Mouse (Mus musculus): ENCODE results near the gene Fam193a.

Gene Fam193a

GRCm38 (mm10) chr5:34524511-34524910 is 154.8 kb downstream of the Fam193a start:
- no peak for DNase-seq

- DNase-seq, result peak; percentile 98
Measured at GRCm38 (mm10) chr5:34525663-34526476, 156.1 kb downstream of the Fam193a start, which contains the start of gene Sh3bp2. Gene Sh3bp2 (plus strand): TSS chr5:34525838.

DNA sequence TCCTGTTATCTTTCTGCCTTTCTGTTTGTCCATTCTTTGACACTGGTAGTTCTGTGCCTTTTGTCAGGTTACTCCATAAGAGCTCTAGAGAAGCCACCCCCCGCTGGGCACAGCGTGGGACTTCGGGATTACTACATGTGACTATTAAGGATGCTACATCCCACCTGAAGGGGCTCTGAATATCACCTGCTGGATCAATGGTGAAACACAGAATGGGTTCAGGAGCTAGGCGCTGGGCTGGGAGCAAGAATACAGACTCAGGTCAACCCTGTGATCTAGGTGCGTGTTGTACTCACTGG is 156.7 kb downstream of the Fam193a start:
- DNase-seq, result no peak

DNA sequence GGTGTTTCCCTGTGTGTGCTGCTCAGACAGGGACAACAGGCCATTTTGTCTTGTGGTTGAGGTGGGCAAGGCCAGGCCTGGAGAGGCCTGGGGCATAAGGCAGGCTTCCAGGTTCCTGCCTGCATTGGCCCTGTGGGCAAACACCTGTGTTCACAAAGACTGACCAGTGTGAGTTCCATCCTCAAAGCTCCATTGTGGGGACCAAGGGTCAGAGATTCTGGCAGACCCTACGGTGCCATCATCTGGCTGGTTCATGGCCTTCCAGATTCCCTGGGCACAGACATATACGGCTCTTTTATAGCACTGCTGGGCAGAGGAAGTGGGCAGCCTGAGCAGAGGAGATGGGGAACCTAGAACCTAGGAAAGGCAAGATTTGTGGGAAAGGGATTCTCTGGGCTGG is 157.6 kb downstream of the Fam193a start:
- DNase-seq, result no peak

DNA sequence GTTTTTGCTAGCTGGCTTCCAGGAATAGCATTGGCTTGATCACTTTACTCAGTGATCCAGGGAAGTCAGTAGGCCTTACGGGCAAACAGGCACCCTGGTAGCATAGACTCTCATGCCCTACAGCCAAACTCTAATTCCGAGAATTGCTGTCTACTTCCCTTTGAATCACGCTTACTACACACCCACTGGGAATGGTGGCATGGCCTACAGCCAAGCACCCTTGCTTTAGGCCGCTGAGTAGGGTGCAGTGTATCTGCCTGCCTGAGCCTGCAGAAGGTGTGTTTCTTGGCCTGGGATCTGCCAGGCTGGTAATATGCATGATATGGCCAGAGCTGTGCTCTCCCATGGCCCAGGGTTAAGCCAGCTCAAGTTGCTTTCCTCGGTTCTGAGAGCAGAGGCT is 159.0 kb downstream of the Fam193a start:
- no peak for DNase-seq

GRCm38 (mm10) chr5:34530116-34530515 is 160.4 kb downstream of the Fam193a start:
- DNase-seq, result no peak

- DNase-seq, result peak; percentile 38
Measured at GRCm38 (mm10) chr5:34530687-34531086, 161.0 kb downstream of the Fam193a start.

GRCm38 (mm10) chr5:34533066-34533465 is 163.3 kb downstream of the Fam193a start:
- DNase-seq, result no peak

GRCm38 (mm10) chr5:34533820-34534219 is 164.1 kb downstream of the Fam193a start:
- no peak for DNase-seq

GRCm38 (mm10) chr5:34534776-34535581 is 165.2 kb downstream of the Fam193a start:
- DNase-seq, result no peak

- DNase-seq, result no peak
Measured at GRCm38 (mm10) chr5:34535831-34536230, 166.1 kb downstream of the Fam193a start.

Data from lung, postnatal 10 days (tissue).